Mouse (Mus musculus) gastrocnemius, postnatal 14 days (tissue): ENCODE measurements around the gene Asap3. TPM values are rescaled to one million over a fixed set of nuclear protein-coding genes. Genes with fewer than 3 reads are reported as not detected.

Experiments
- DNase-seq: peaks from one replicate; pipeline ENCODE4 v3.0.0; 2021; ENCODE audit warnings: mixed read lengths
- intact Hi-C: fragments of 180-260 bp; cut with DNase I; formaldehyde crosslinking; loops from one replicate; pipeline ENCODE4 v1.15.1; 2025; ENCODE audit warnings: low total_unique reads
- total RNA-seq, 2 experiments: library from RNA; stranded (reverse); gene quantifications; 2 replicates each; pipeline ENCODE4 v1.2.3; 2021

Asap3 gene
- total RNA-seq, 2 experiments from 2014 or later, result 4.0 to 5.9 TPM

GRCm38 (mm10) chr4:136179456-136179855, 26.7 kb upstream of the Asap3 start:
- DNase-seq, result no peak
- intact Hi-C loops, result no loop called here

GRCm38 (mm10) chr4:136179998-136180397, 26.2 kb upstream of the Asap3 start:
- intact Hi-C loops, result no loop called here
- peak; percentile 88 for DNase-seq

GRCm38 (mm10) chr4:136180408-136181330, 25.5 kb upstream of the Asap3 start:
- intact Hi-C loops, result no loop called here
- DNase-seq, result peak; percentile 86

GRCm38 (mm10) chr4:136181367-136181766, 24.8 kb upstream of the Asap3 start:
- intact Hi-C loops, result no loop called here
- no peak for DNase-seq

GRCm38 (mm10) chr4:136185375-136185774, 20.8 kb upstream of the Asap3 start:
- peak; percentile 82 for DNase-seq
- intact Hi-C loops, result no loop called here

DNA sequence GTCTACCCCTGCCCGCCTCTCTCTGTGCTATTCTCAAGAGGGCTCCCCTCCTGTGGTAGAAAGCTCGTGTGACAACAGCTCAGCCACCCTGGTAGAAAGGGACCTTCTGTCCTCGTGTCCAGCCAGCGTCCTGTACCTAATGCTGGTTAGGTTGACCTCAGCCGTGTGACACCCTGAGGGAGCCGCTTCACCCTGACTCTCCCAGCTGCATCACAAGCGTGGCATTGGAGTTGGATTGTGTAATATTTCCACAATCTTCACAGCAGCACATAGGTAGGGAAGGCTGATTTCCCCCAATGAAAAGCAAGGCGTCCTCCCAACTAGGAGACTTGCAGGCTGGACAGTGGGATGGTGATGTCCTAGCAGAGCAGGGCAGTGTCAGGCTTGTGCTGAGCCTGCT, 19.9 kb upstream of the Asap3 start:
- intact Hi-C loops, result no loop called here
- DNase-seq, result no peak

DNA sequence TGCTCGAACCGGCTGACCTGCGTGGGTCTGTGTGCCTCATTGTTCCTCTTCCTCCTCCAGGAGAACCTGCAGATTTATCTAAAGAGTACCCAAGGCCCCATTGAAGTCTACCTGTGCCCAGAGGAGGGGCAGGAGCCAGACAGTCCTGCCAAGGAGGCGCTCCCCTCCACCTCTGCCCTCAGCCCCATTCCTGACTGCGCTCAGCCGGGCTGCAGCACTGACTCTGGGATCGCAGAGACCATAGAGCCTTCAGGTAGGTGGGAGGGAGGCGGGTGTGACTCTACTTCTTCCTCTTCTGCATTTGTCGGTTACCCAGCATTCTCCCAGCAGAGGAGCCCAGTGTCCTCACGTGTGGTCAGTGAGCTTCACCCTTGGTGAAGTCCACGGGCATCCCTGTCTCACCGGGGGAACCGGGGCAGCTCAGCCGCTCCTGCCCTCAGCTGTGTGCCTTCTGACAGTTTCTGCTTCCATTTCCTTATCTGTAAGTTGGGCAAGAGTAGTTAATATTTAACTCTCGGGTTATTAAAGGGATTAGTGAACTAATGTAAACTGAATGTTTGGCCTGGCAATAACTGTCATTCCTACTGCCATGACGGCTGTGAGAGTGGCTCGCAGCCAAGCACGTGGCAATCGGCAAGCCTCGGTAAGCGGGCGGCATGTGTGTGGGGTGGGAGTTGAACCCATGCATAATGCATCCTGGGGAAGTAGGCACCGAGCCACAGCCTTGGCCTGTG, 19.3 kb upstream of the Asap3 start:
- DNase-seq, result no peak
- intact Hi-C loops, result no loop called here

- DNase-seq, result no peak
- intact Hi-C loops, result no loop called here
Observed at GRCm38 (mm10) chr4:136188973-136189737, 17.0 kb upstream of the Asap3 start.

DNA sequence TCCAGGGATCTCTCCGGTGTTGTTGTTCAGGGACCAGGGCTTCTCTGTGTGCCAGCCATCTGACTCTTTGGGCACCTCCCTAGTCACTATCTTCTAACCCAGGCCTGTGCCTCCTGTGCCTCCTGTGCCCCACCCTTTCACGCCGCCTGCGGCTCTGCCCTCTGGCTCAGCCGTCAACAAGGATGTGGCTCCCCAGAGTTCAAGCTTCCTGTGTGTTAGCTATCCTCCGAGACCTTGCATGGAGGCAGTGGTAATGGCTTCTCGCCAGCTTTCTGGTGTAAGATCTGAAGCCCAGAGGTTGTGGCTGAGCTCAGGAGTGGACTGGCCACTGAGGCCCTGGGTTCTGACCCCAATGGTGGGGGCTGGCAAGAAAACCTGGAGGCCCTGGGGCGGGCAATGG, 16.3 kb upstream of the Asap3 start:
- intact Hi-C loops, result no loop called here
- no peak for DNase-seq

DNA sequence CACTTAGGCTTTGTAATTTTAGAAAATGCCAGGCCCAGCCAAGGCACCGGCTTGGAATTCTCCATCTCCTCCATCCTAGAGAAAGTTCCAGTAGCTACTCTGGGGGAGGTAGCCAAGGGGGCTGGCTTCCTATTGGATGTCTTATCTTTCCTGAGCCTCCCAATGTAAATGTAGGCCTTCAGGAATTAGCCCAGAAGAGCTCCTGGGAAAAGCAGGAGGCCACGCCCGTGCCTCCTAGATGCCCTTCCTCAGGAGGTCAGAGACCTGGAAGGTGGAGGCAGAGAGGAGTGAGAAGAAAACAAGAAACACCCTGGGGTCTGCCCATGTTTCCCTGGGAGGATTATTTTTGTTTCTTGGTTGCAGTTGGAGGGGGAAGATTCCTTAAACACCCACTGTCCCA, 12.6 kb upstream of the Asap3 start:
- intact Hi-C loops, result no loop called here
- no peak for DNase-seq

DNA sequence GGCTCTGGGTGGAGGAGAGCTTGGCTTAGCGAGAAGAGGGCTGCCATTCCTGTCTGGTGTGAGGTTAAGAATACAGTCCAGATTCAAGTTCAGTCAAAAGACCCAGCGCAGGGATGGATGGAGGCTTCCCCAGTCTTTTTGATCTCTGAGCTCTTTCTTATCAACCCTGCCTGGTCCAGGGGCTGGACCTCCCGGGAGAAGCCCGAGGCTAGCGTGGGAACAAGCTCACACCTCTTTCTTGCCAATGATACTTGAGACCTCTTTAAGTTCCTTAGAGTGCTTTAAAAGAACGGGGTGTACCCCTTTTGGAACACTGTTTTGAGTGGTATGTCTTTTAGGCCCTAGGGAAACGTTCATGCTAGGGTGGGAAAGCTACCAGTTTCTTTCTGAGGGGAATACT, 11.1 kb upstream of the Asap3 start:
- intact Hi-C loops, result no loop called here
- DNase-seq, result no peak

- DNase-seq, result no peak
- intact Hi-C loops, result no loop called here
Observed at GRCm38 (mm10) chr4:136195629-136196028, 10.5 kb upstream of the Asap3 start.

GRCm38 (mm10) chr4:136196201-136196600, 10.0 kb upstream of the Asap3 start:
- no peak for DNase-seq
- intact Hi-C loops, result no loop called here

DNA sequence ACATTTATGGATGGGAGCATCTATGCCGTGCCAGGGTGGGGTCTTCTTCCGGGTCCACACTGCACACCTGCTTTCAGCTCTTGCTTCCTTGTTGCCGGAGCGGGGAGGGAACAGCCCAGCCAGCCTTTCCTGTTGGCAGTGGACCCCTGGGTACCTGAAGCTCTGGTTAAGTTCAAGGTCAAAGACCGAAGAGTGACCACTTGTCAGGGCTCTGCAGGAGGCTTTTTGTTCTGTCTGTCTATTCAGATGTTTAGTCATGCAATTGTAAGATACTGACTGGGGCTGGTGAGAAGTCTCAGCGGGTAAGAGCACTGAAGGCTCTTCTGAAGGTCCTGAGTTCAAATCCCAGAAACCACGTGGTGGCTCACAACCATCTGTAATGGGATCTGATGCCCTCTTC, 7.3 kb upstream of the Asap3 start:
- intact Hi-C loops, result loop anchor here (2.0 kb wide), 1 partner anchor 34 kb away; no protein-coding TSS in a partner anchor
- no peak for DNase-seq

GRCm38 (mm10) chr4:136199562-136200292, 6.4 kb upstream of the Asap3 start:
- intact Hi-C loops, result loop anchor here (2.0 kb wide), 1 partner anchor 35 kb away; no protein-coding TSS in a partner anchor
- DNase-seq, result no peak

DNA sequence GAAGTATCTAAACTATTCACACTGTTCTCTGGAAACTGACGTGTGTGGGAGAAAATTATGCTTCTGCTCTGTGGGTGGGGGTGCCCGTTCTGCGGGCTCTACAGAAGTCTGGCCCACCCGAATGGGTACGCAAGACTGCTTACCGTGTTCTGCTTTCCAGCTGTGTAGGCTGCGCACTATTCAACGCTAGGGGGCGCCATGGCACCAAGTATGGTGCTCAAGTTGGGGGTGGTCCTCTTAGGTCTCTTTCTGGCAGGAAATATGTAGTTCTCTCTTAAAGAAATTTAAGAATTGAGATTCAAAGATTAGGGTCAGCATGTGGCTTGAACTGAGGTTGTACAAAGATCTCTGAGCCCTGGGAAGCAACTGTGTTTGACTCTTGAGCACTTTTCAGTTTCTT, 3.7 kb upstream of the Asap3 start:
- DNase-seq, result peak; percentile 83
- intact Hi-C loops, result loop anchor here (2.0 kb wide), 1 partner anchor 38 kb away; no protein-coding TSS in a partner anchor

GRCm38 (mm10) chr4:136204775-136205174, 1.4 kb upstream of the Asap3 start:
- DNase-seq, result no peak
- intact Hi-C loops, result no loop called here

DNA sequence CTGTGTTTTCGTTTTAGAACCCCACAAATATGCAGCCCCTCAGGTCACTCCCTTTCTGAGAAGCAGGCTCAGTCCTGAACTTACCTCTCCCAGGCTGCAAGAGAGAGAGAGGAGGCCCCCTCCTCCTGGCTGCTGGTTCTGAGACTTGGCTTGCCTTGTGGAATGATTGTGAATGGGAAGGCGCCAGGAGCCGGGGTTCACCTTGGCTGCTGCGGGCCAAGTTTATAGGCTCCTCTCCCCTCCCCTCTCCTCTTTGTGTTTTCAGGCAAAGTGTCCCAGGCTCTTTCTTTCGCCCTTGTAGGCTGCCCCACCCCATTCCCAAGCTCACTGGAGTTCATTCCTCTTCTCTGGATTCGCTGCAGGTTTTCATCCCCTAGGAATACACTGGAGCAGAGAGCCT, 778 bp downstream of the Asap3 start:
- peak; percentile 16 for DNase-seq
- intact Hi-C loops, result no loop called here

- no peak for DNase-seq
Observed at GRCm38 (mm10) chr4:136210931-136211330, 4.8 kb downstream of the Asap3 start.

More at GRCm38 (mm10) chr4:136210931-136211330, 4.8 kb downstream of the Asap3 start:
- intact Hi-C loops, result no loop called here
